8 mouse cellular contexts compared by ENCODE assay signal in genomic region chr3:101110838-101111103, GRCm38 (mm10). TPM values are rescaled to one million over a fixed set of nuclear protein-coding genes. Genes with fewer than 3 reads are reported as not detected.
A peak's percentile ranks its signal among the peaks of the same experiment; 100 is the strongest.
DNase-seq lines count a peak whose midpoint lies in the region; ATAC-seq and TF ChIP-seq lines count a peak whose summit lies in the region.

No protein-coding gene starts in this region.

- H3K9ac ChIP-seq in heart, embryonic 12.5 days, result peak overlapping the region; percentile 95
- peak overlapping the region; percentile 88 for H3K9ac ChIP-seq in ES-E14 (ENCODE audit: insufficient read depth, low read depth, low read length, poor library complexity, severe bottlenecking)
- 0 out of 2 replicates have a peak overlapping the region, but pooled peaks have one; percentile 92 for H3K9ac ChIP-seq in hindbrain, embryonic 12.5 days
- H3K9ac ChIP-seq in midbrain, embryonic 11.5 days (ENCODE audit: low read length), result peak overlapping the region; percentile 90; the same call in 1 of the 2 replicates

- peak overlapping the region; percentile 91 for H3K4me2 ChIP-seq in heart, embryonic 12.5 days
- H3K4me2 ChIP-seq in hindbrain, embryonic 12.5 days (replicated peaks), result peak overlapping the region; percentile 85
- H3K4me2 ChIP-seq in midbrain, embryonic 11.5 days, result peak overlapping the region; percentile 97

- H3K27me3 ChIP-seq in heart, embryonic 12.5 days (replicated peaks), result no peaks in the 10 kb centered on the region
- peaks cover 3% of the 10 kb centered on the region; the same call in 1 of the 2 replicates for H3K27me3 ChIP-seq in hindbrain, embryonic 12.5 days
- no peaks in the 10 kb centered on the region for H3K27me3 ChIP-seq in midbrain, embryonic 11.5 days (ENCODE audit: control insufficient read depth, insufficient read depth, low read length)

- intact Hi-C loops in heart, postnatal 36 days (cut with DNase I), result loop anchor here (2.0 to 5.0 kb wide), 2 partner anchors 52 to 182 kb away; no protein-coding TSS in a partner anchor

- peak overlapping the region; percentile 86 for H3K27ac ChIP-seq in heart, embryonic 12.5 days (ENCODE audit: poor library complexity, severe bottlenecking)
- H3K27ac ChIP-seq in ES-E14 (ENCODE audit: insufficient read depth, low read depth, low read length, poor library complexity, severe bottlenecking), result peak overlapping the region; percentile 58; the same call in 1 of the 2 replicates
- H3K27ac ChIP-seq in hindbrain, embryonic 12.5 days, result peak overlapping the region; percentile 72; the same call in 1 of the 2 replicates
- no peak overlapping the region for H3K27ac ChIP-seq in midbrain, embryonic 11.5 days (ENCODE audit: low read depth, low read length)

- peak overlapping the region; percentile 93 for H3K4me3 ChIP-seq in heart, embryonic 12.5 days
- H3K4me3 ChIP-seq in ES-E14 (ENCODE audit: insufficient read depth in 1 of 2, low read depth in 1 of 2, low read length in 2 of 2, poor library complexity in 1 of 2, severe bottlenecking in 1 of 2), result peak overlapping the region; percentile 77 to 97
- peak overlapping the region; percentile 80 for H3K4me3 ChIP-seq in hindbrain, embryonic 12.5 days
- H3K4me3 ChIP-seq in midbrain, embryonic 11.5 days (ENCODE audit: low read depth, low read length), result peak overlapping the region; percentile 84; the same call in 1 of the 2 replicates

- in situ Hi-C loops in ES-E14 (cut with MboI; ENCODE audit: low sequenced_read_pairs in 2 of 2, unreplicated experiment in 2 of 2), result no loop called here

- DNase-seq in heart, postnatal 36 days, result no peak
- DNase-seq in ES-E14 (ENCODE audit: low read depth, low spot score), result no peak
- no peak for DNase-seq in midbrain, embryonic 11.5 days (ENCODE audit: low spot score, missing footprints)
- no peak for DNase-seq in adrenal gland, postnatal 10 days
- no peak for DNase-seq in cerebellum, adult 11 months
- no peak for DNase-seq in thymus, postnatal 4 days

- no peaks in the 10 kb centered on the region for H3K9me3 ChIP-seq in heart, embryonic 12.5 days (replicated peaks)
- no peaks in the 10 kb centered on the region for H3K9me3 ChIP-seq in ES-E14 (ENCODE audit: control insufficient read depth, insufficient read depth, low read depth, low read length)
- H3K9me3 ChIP-seq in hindbrain, embryonic 12.5 days (replicated peaks), result no peaks in the 10 kb centered on the region
- H3K9me3 ChIP-seq in midbrain, embryonic 11.5 days (ENCODE audit: control insufficient read depth, low read length), result no peaks in the 10 kb centered on the region

- ATAC-seq in heart, embryonic 12.5 days (ENCODE audit: insufficient number of reproducible peaks, low FRiP score), result no peak
- no peak for ATAC-seq in hindbrain, embryonic 12.5 days (ENCODE audit: low FRiP score)
- ATAC-seq in midbrain, embryonic 11.5 days (ENCODE audit: low FRiP score), result peak; percentile 12; the same call in 1 of the 2 replicates

- peaks cover 38% of the 10 kb centered on the region for H3K4me1 ChIP-seq in heart, embryonic 12.5 days (replicated peaks)
- H3K4me1 ChIP-seq in ES-E14 (ENCODE audit: control insufficient read depth in 2 of 2, insufficient read depth in 2 of 2, low read length in 2 of 2, poor library complexity in 1 of 2), result peaks cover 14 to 35% of the 10 kb centered on the region in 2 experiments
- peaks cover 33% of the 10 kb centered on the region for H3K4me1 ChIP-seq in hindbrain, embryonic 12.5 days
- H3K4me1 ChIP-seq in midbrain, embryonic 11.5 days (ENCODE audit: control insufficient read depth, insufficient read depth, low read length), result peaks cover 15% of the 10 kb centered on the region

- no peaks in the 10 kb centered on the region for H3K36me3 ChIP-seq in heart, embryonic 12.5 days
- peaks cover 3% of the 10 kb centered on the region; the same call in 1 of the 2 replicates for H3K36me3 ChIP-seq in ES-E14 (ENCODE audit: control insufficient read depth, insufficient read depth, low read length, poor library complexity, severe bottlenecking)
- H3K36me3 ChIP-seq in hindbrain, embryonic 12.5 days, result no peaks in the 10 kb centered on the region
- H3K36me3 ChIP-seq in midbrain, embryonic 11.5 days (ENCODE audit: control insufficient read depth, insufficient read depth, low read length), result no peaks in the 10 kb centered on the region

TF ChIP-seq in ES-E14, 5 proteins besides CTCF, POLR2A, EP300 and RAD21:
- TF ChIP-seq CHD2 (IDR thresholded peaks at IDR 0.05; ENCODE audit: low read depth, low read length) (no peak), MAFK (IDR thresholded peaks at IDR 0.05; ENCODE audit: insufficient read depth, low read depth, low read length) (no peak), ZC3H11A (IDR thresholded peaks at IDR 0.05; ENCODE audit: borderline replicate concordance, low read depth, low read length) (no peak), ZNF384 (IDR thresholded peaks at IDR 0.05; ENCODE audit: low read depth, low read length) (no peak), HCFC1 (IDR thresholded peaks at IDR 0.05; ENCODE audit: borderline replicate concordance, insufficient read depth, low read length) (no peak)

RNA-seq across cellular contexts. Expression of gene Ptgfrn, which starts 0.7 kb away (rescaled TPM):
- polyA plus RNA-seq in heart, embryonic 12.5 days (2016; fragmentation: Nextera tagmentation; extraction: Ambion mirVana), result 6.8 and 7.3 TPM in 2 replicates
- total RNA-seq in heart, postnatal 36 days (2021), result 10 to 100 TPM; 27.1 to 29.3 TPM
- total RNA-seq in ES-E14 (2012; rRNA removed), result 52.3 and 81.2 TPM in 2 replicates
- 3.2 and 3.6 TPM in 2 replicates for polyA plus RNA-seq in hindbrain, embryonic 12.5 days (2016; fragmentation: Nextera tagmentation; extraction: Ambion mirVana)
- 2.3 and 2.6 TPM in 2 replicates for polyA plus RNA-seq in midbrain, embryonic 11.5 days (2014; fragmentation: Nextera tagmentation; extraction: Ambion mirVana)
- 10 to 100 TPM; 35.7 to 35.8 TPM for total RNA-seq in adrenal gland, postnatal 10 days (2021)
